Mouse (Mus musculus): ENCODE measurements around the gene Slamf1. TPM values are rescaled to one million over a fixed set of nuclear protein-coding genes. Genes with fewer than 3 reads are reported as not detected.

The Slamf1 gene
- total and polyA plus RNA-seq, 2 experiments = 0.09 TPM; not detected in 1

DNA sequence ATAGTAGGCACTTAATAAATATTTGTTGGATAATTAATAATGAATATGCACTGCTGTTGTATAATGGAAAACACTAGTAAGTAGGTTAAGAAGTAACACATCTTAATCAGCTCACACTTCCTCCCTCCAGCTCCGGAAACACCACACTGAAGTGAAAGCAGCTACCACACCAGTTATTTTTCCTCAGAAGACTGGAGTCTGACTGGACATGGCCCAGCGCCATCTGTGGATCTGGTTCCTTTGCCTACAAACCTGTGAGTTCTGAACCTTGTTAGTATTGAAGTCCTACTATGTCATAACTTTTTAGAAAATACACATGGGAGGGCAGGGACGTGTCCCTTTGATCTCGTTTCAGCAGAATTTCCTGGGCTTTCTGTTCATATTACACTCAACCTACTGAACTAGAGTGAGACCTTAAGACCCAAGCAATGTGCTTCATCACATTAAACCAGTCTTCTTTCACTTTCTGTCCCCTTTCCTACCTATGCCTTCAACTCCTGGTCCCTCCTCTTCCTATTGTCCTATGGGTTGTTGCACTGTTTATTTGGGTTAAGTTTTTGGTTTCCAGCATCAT is 73.6 kb downstream of the Slamf1 start:
- Histone ChIP-seq H3K27me3 (ENCODE audit: control insufficient read depth, insufficient read depth, low read length) (no peaks in the 10 kb centered on the region), H3K9ac (ENCODE audit: low read depth, low read length) (no peak overlapping the region), H3K36me3 (ENCODE audit: control insufficient read depth, insufficient read depth, low read length) (no peaks in the 10 kb centered on the region), H3K27ac (replicated peaks; ENCODE audit: insufficient read depth, low read depth, low read length) (peak overlapping the region; percentile 52), H3K4me1 (ENCODE audit: control insufficient read depth, insufficient read depth, low read length) (peaks cover 3% of the 10 kb centered on the region; the same call in 1 of the 2 replicates), H3K79me2 (ENCODE audit: control insufficient read depth, insufficient read depth, low read length) (no peaks in the 10 kb centered on the region), H3K4me3 (ENCODE audit: insufficient read depth, low read depth, low read length) (peak overlapping the region; percentile 33)
- 55% methylated on average over 4 of the region's 4 CpGs for WGBS
- TF ChIP-seq CTCF (IDR thresholded peaks at IDR 0.05; ENCODE audit: low read depth, low read length) (no peak), POLR2A (IDR thresholded peaks at IDR 0.05; ENCODE audit: extremely low read depth, insufficient read depth, low read length) (no peak)
- peak; percentile 24 for DNase-seq (ENCODE audit: extremely low read depth, low read depth, low spot score)

DNA sequence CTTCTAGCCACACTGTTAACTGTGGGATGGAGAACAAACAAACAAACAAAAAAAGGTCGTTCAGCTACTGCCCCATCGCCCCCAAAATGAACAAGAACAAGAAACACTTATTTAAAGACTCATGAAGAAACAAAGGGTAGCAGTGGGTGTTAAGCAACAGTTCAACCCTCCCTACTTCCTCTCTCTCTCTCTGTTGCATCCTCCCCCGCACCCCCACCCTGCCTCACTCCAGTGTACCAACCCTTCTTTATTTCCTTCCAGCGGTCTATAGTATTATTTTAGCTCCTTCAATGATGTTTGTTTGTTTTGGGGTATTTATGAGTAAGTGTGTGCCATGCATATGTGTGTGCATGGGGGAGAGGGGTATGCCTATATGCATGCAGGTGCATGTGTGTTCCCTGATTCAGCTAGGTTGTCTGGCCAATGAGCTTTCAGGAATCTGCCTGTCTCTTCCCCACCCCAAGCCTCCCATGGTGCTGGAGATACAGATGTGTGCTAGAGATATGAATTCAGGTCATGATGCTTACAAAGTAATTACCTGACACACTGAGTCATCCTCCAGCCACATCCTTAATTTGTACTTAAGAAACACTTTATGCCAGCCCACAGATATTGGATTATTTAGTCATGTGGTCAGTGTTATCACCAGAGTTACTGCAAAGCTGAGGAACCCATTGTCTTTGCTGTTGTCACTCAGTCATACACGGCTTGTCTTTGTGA is 78.3 kb downstream of the Slamf1 start:
- H3K4me3 ChIP-seq (ENCODE audit: insufficient read depth, low read depth, low read length) = no peak overlapping the region
- 0 out of 2 replicates have a peak overlapping the region, but pooled peaks have one; percentile 36 for H3K27ac ChIP-seq (replicated peaks; ENCODE audit: insufficient read depth, low read depth, low read length)

DNA sequence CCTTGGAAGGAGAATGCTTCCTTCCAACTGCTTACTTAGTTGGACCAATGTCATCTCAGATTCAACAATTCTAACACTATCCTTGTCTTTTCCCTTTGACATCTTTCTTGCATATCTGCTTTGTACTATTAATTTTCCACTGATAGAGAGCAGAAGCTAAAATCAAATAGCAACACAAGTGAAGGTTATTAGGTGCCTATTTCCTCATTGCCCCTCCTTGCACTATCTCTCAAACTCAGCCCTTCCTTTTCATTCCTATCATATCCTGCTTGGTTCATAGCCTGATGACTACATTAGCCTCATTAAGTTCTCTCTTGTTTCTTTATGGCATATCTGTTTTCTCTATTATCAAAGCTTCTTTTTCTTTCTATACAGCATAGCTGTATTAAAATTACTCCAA is 81.3 kb downstream of the Slamf1 start:
- Histone ChIP-seq H3K27ac (replicated peaks; ENCODE audit: insufficient read depth, low read depth, low read length) (no peak overlapping the region), H3K4me1 (ENCODE audit: control insufficient read depth, insufficient read depth, low read length) (no peaks in the 10 kb centered on the region), H3K27me3 (ENCODE audit: control insufficient read depth, insufficient read depth, low read length) (no peaks in the 10 kb centered on the region), H3K9ac (ENCODE audit: low read depth, low read length) (no peak overlapping the region), H3K79me2 (ENCODE audit: control insufficient read depth, insufficient read depth, low read length) (no peaks in the 10 kb centered on the region), H3K4me3 (ENCODE audit: insufficient read depth, low read depth, low read length) (no peak overlapping the region), H3K36me3 (ENCODE audit: control insufficient read depth, insufficient read depth, low read length) (no peaks in the 10 kb centered on the region)
- TF ChIP-seq POLR2A (IDR thresholded peaks at IDR 0.05; ENCODE audit: extremely low read depth, insufficient read depth, low read length) (no peak), CTCF (IDR thresholded peaks at IDR 0.05; ENCODE audit: low read depth, low read length) (no peak)
- DNase-seq (ENCODE audit: extremely low read depth, low read depth, low spot score) = no peak

More for the DNA sequence above, 78.3 kb downstream of the Slamf1 start:
- TF ChIP-seq CTCF (IDR thresholded peaks at IDR 0.05; ENCODE audit: low read depth, low read length) = no peak
- TF ChIP-seq POLR2A (IDR thresholded peaks at IDR 0.05; ENCODE audit: extremely low read depth, insufficient read depth, low read length) = no peak
- H3K36me3 ChIP-seq (ENCODE audit: control insufficient read depth, insufficient read depth, low read length) = no peaks in the 10 kb centered on the region
- peak; percentile 22 for DNase-seq (ENCODE audit: extremely low read depth, low read depth, low spot score)
- H3K27me3 ChIP-seq (ENCODE audit: control insufficient read depth, insufficient read depth, low read length) = no peaks in the 10 kb centered on the region
- H3K4me1 ChIP-seq (ENCODE audit: control insufficient read depth, insufficient read depth, low read length) = no peaks in the 10 kb centered on the region
- no peaks in the 10 kb centered on the region for H3K79me2 ChIP-seq (ENCODE audit: control insufficient read depth, insufficient read depth, low read length)
- WGBS = 67% methylated on average over 5 of the region's 5 CpGs
- no peak overlapping the region for H3K9ac ChIP-seq (ENCODE audit: low read depth, low read length)

DNA sequence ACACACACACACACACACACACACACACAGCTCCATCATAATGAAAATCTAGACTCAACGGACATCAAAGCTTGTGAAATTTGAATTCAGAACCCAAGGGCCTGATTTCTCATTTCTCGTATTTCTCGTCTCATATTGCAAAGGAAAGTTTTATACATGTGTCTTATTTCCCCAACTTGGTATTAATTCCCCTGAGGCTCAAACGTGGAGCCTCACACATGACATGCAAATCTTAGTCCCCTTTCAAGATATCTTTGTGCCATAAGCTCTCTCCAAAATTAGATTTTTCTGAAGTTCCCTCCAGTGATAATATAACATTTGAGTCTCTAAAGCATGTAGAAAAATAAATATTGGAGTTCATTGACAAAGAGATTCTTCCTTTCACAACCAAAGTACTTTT is 81.8 kb downstream of the Slamf1 start:
- Histone ChIP-seq H3K27me3 (ENCODE audit: control insufficient read depth, insufficient read depth, low read length) (no peaks in the 10 kb centered on the region), H3K79me2 (ENCODE audit: control insufficient read depth, insufficient read depth, low read length) (no peaks in the 10 kb centered on the region), H3K36me3 (ENCODE audit: control insufficient read depth, insufficient read depth, low read length) (no peaks in the 10 kb centered on the region), H3K4me1 (ENCODE audit: control insufficient read depth, insufficient read depth, low read length) (no peaks in the 10 kb centered on the region), H3K9ac (ENCODE audit: low read depth, low read length) (no peak overlapping the region), H3K27ac (replicated peaks; ENCODE audit: insufficient read depth, low read depth, low read length) (no peak overlapping the region), H3K4me3 (ENCODE audit: insufficient read depth, low read depth, low read length) (no peak overlapping the region)
- DNase-seq (ENCODE audit: extremely low read depth, low read depth, low spot score) = no peak
- TF ChIP-seq POLR2A (IDR thresholded peaks at IDR 0.05; ENCODE audit: extremely low read depth, insufficient read depth, low read length) (no peak), CTCF (IDR thresholded peaks at IDR 0.05; ENCODE audit: low read depth, low read length) (no peak)
- WGBS = 77% methylated on average over 4 of the region's 4 CpGs

DNA sequence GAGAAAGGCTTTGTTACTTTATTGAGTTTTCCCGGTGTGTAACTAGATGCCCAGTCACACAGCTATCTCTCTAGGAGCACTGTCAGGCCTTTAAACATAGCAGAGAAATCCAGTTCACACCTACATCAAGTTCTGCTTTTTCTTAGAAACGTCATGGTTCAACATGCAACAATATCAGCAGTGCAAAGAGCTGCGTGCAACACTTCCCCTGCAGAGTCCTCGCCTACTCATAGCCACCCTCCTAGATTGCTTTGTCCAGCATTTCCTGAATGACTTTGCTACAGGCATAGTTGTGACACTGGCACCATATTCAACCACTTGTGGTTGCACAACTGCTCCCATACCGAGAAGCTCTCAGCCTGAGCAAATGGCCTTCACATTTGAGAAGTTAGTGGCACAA is 82.5 kb downstream of the Slamf1 start:
- no peak for TF ChIP-seq CTCF (IDR thresholded peaks at IDR 0.05; ENCODE audit: low read depth, low read length)
- no peak for TF ChIP-seq POLR2A (IDR thresholded peaks at IDR 0.05; ENCODE audit: extremely low read depth, insufficient read depth, low read length)
- DNase-seq (ENCODE audit: extremely low read depth, low read depth, low spot score) = peak; percentile 46
- WGBS = 77% methylated on average over 5 of the region's 5 CpGs

More for the DNA sequence above, 82.5 kb downstream of the Slamf1 start:
- no peaks in the 10 kb centered on the region for H3K4me1 ChIP-seq (ENCODE audit: control insufficient read depth, insufficient read depth, low read length)
- H3K36me3 ChIP-seq (ENCODE audit: control insufficient read depth, insufficient read depth, low read length) = no peaks in the 10 kb centered on the region
- H3K79me2 ChIP-seq (ENCODE audit: control insufficient read depth, insufficient read depth, low read length) = no peaks in the 10 kb centered on the region
- no peak overlapping the region for H3K9ac ChIP-seq (ENCODE audit: low read depth, low read length)
- H3K4me3 ChIP-seq (ENCODE audit: insufficient read depth, low read depth, low read length) = no peak overlapping the region
- no peak overlapping the region; the same call in 1 of the 2 replicates for H3K27ac ChIP-seq (replicated peaks; ENCODE audit: insufficient read depth, low read depth, low read length)
- H3K27me3 ChIP-seq (ENCODE audit: control insufficient read depth, insufficient read depth, low read length) = no peaks in the 10 kb centered on the region

Other genes with a start within 250 kb of the Slamf1 start
- gene Itln1, start 231.8 kb upstream of the Slamf1 start, total RNA-seq (2014; rRNA removed) = not detected in 2 replicates
- gene Itln1, start 231.8 kb upstream of the Slamf1 start, polyA plus RNA-seq (2012; rRNA removed) = not detected in 2 replicates
- 0.40 and 0.46 TPM in 2 replicates for gene Cd244a, start 207.9 kb upstream of the Slamf1 start, total RNA-seq (2014; rRNA removed)
- gene Cd244a, start 207.9 kb upstream of the Slamf1 start, polyA plus RNA-seq (2012; rRNA removed) = 0.17 TPM in 1 of 2 replicates, not detected in the other
- gene Ly9, start 159.7 kb upstream of the Slamf1 start, total RNA-seq (2014; rRNA removed) = 1.7 and 1.8 TPM in 2 replicates
- 0.60 and 1.0 TPM in 2 replicates for gene Ly9, start 159.7 kb upstream of the Slamf1 start, polyA plus RNA-seq (2012; rRNA removed)
- gene Slamf7, start 114.1 kb upstream of the Slamf1 start, total RNA-seq (2014; rRNA removed) = 0.83 and 0.87 TPM in 2 replicates
- 0.20 and 0.45 TPM in 2 replicates for gene Slamf7, start 114.1 kb upstream of the Slamf1 start, polyA plus RNA-seq (2012; rRNA removed)
- 5.3 and 5.6 TPM in 2 replicates for gene Cd48, start 85.1 kb upstream of the Slamf1 start, total RNA-seq (2014; rRNA removed)
- gene Cd48, start 85.1 kb upstream of the Slamf1 start, polyA plus RNA-seq (2012; rRNA removed) = 0.96 and 2.4 TPM in 2 replicates
- 6.2 and 8.9 TPM in 2 replicates for gene Cd84, start 72.6 kb downstream of the Slamf1 start, total RNA-seq (2014; rRNA removed)
- 0.55 and 1.2 TPM in 2 replicates for gene Cd84, start 72.6 kb downstream of the Slamf1 start, polyA plus RNA-seq (2012; rRNA removed)
- gene Gm10521, start 128.5 kb downstream of the Slamf1 start, total RNA-seq (2014; rRNA removed) = 0.37 and 0.40 TPM in 2 replicates
- 0.19 and 0.38 TPM in 2 replicates for gene Gm10521, start 128.5 kb downstream of the Slamf1 start, polyA plus RNA-seq (2012; rRNA removed)
- gene Slamf6, start 150.4 kb downstream of the Slamf1 start, total RNA-seq (2014; rRNA removed) = 0.46 and 1.5 TPM in 2 replicates
- gene Slamf6, start 150.4 kb downstream of the Slamf1 start, polyA plus RNA-seq (2012; rRNA removed) = 0.16 and 0.29 TPM in 2 replicates